Mouse (Mus musculus) small intestine, adult 2 months (tissue): Measurements from ENCODE around the gene Gm20388.

ENCODE experiments used
- CTCF ChIP-seq: fragments of 200-500 bp; IDR thresholded peaks from 2 replicates; pipeline ENCODE4 v1.5.1; 2012; ENCODE audit warnings: low read depth, mild to moderate bottlenecking, control low read depth, inconsistent platforms, low read length, moderate library complexity, mixed read lengths; ENCODE audit not compliant: insufficient replicate concordance, insufficient read length; ENCODE audit errors: extremely low read depth
- POLR2A ChIP-seq: fragments of 200-500 bp; IDR thresholded peaks from 2 replicates; pipeline ENCODE4 v1.6.1; 2012; ENCODE audit warnings: low read depth, mild to moderate bottlenecking, control low read depth, inconsistent platforms, low read length, moderate library complexity

GRCm38 (mm10) chr8:120371146-120371545, 460.5 kb downstream of the Gm20388 start:
- TF ChIP-seq CTCF: no peak
- TF ChIP-seq POLR2A: no peak
